Mouse (Mus musculus) splenic B cell, adult 2 months (primary cell): ENCODE results near the gene Tln2.

Experiments
- DNase-seq: peaks from one replicate; pipeline ENCODE4 v3.0.0-alpha.2; 2011; ENCODE audit warnings: low read depth, low spot score
- H3K27me3 ChIP-seq: 2 replicates; pipeline ENCODE4 v1.6.1; 2012; ENCODE audit warnings: mild to moderate bottlenecking, low read length, moderate library complexity, mixed read lengths; ENCODE audit not compliant: control insufficient read depth, poor library complexity, insufficient read depth, severe bottlenecking
- H3K36me3 ChIP-seq: 2 replicates; pipeline ENCODE4 v1.6.1; 2012; ENCODE audit warnings: mild to moderate bottlenecking, low read length, moderate library complexity, mixed read lengths; ENCODE audit not compliant: control insufficient read depth, poor library complexity, insufficient read depth, severe bottlenecking

The Tln2 gene

DNA sequence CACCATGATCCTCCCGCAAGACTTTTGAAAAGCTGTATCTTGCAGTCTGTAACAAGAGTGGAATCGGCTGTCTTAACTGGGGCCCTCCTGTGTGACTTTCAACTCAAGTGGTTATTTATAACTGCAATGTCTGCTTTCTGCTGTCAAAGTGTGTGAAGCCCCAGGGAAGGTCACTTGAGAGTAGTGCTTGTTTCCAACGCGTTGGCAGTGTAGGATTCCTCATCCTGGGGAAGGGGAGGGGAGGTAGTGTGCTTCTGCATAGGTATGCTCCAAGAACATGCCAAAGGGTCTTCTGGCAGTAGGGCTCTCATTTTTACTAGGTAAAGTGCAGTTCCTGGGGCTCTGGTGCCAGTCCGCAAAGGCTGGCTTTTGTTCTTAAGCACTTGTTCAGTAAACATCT, 29.9 kb downstream of the Tln2 start:
- Histone ChIP-seq H3K27me3 (no peaks in the 10 kb centered on the region), H3K36me3 (no peaks in the 10 kb centered on the region)
- DNase-seq = no peak

DNA sequence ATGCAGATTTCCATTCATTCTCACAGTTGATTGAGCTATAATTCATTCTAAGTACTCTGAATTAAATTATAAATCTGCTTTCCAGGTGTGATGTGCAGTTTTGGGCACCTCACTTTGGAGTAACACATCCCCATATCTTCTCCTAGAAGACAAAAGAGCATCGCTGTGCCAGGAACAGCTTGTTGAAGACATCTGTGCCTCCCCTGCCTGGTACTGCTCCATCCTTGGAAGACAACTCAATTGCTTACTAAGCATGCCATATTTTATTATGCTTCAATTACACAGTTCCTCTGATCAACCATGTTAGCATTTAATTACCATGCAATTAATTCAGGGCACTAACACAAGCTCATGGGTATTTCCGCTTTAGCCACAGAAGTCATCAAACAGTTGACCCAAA, 31.8 kb downstream of the Tln2 start:
- Histone ChIP-seq H3K36me3 (no peaks in the 10 kb centered on the region), H3K27me3 (no peaks in the 10 kb centered on the region)
- DNase-seq = no peak

DNA sequence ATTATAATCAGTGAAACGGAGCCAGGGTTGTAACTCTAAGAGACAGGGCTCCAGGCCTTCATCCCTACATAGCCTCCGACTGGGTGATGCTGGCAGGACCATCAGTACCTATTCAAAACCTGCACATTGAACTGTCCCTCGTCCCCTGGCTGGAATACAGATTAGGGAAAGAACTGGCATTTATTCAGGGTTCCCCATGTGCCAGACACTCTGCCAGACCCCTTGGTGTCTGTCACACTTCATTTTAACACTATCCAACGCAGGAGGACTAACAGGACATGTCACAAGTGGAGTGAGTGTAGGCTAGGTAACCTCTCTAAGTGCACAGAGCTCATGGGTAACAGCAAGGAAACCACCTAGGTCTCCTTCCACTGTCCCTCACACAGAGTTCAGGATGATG, 37.8 kb downstream of the Tln2 start:
- no peak for DNase-seq
- Histone ChIP-seq H3K27me3 (no peaks in the 10 kb centered on the region), H3K36me3 (no peaks in the 10 kb centered on the region)

DNA sequence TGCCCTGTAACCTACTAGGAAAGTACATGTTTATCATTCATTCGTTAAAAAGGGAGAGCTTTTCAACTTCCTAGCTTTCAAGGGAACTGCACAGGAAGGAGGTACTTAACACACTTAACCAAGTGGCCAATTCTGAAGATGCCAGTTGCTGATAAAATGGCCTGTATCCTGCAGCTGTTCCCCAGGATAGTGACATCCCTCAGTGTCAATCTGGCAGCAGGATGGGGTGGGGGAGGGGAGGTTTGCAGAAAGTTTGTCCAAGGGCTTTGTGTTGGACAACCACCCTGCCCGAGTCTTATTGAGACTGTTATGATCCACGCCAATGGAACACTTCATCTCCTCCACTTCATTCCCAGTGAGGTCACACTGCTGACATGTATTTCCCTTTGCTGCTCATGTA, 50.0 kb downstream of the Tln2 start:
- no peaks in the 10 kb centered on the region for H3K27me3 ChIP-seq
- no peak for DNase-seq
- no peaks in the 10 kb centered on the region for H3K36me3 ChIP-seq

DNA sequence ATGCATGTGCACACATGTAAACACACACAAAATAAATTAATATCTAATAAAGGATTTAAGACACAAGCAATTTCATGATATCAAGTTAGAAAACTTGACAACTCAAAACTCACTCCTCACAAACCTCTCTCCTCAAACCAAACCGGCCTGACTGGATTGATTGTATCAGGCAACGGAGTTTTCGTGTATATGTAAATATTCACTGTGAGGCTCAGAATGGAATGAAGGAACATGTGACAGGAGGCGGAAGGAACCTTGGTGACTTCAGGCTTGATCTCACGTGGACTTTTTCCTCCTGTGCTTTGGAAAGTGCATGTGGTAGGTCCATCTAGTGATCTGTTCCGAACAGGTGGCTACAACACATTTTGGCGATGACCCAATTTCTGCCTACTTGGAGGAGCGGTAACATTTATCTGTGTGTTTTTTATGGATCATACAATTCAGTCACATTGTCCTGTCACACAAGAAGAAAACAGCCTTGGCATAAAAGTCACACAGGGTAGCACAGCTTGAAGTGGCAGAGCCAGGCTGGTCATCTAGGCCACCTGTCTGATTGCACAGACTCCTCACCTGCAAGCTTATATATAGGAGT, 54.7 kb downstream of the Tln2 start:
- Histone ChIP-seq H3K27me3 (no peaks in the 10 kb centered on the region), H3K36me3 (no peaks in the 10 kb centered on the region)
- DNase-seq = no peak

DNA sequence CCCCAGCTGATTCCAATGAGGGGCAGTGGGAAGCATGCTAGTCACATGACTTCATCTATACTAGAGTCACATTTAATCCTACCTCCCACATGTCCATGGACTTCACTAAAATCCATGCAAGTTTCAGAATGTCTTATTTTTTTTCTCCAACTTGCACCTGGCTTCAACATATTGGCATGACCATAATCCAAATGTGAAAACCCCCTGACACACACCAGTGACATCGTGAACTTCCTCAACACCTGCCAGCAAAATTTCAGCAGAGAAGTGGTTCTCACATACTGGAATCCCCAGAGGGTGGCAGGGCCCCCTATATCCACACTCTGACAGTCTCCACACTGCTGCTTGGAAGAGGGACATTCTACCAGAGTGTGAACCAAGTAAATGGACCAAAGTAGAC, 57.7 kb downstream of the Tln2 start:
- Histone ChIP-seq H3K27me3 (no peaks in the 10 kb centered on the region), H3K36me3 (no peaks in the 10 kb centered on the region)
- no peak for DNase-seq

DNA sequence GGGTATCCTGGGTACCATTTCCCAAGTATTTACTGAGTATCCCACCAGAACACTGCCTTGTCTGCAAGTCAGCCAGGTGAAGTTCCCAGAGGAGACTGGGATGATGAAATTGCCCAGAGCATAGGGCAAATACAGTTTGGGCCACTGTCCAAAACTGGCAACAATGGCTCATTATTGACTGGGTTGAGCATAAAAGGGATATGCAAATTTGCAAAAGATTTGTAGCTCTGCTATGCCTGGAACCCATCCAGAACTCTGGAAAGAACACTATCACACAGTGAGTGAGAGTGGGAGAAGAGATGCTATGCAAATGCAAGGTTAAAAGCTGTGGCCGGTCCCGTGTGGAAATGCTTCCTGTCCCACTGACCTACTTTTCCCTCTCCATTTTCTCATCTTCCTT, 63.1 kb downstream of the Tln2 start:
- Histone ChIP-seq H3K27me3 (no peaks in the 10 kb centered on the region), H3K36me3 (no peaks in the 10 kb centered on the region)
- no peak for DNase-seq

DNA sequence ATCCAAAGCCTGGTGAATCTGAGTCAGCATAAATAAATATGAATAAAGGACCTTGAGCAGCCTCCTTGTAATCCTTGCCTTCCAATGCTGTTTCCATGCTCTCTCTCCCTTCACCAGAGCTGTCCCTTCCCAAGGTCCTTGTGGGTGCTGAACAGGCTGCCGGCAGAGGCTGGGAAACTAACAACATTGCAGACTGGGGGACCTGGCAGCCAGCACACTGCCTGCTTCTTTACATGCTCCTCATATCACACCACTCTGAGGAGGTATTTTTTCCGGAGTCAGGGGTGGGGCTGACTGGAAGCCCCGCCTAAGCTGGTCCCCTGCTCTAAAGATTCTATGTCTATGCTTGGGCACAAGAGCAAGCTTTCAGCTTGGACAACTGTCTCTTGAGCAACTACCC, 64.2 kb downstream of the Tln2 start:
- Histone ChIP-seq H3K27me3 (no peaks in the 10 kb centered on the region), H3K36me3 (no peaks in the 10 kb centered on the region)
- no peak for DNase-seq

GRCm38 (mm10) chr9:67493876-67494552, 65.5 kb downstream of the Tln2 start:
- Histone ChIP-seq H3K36me3 (no peaks in the 10 kb centered on the region), H3K27me3 (no peaks in the 10 kb centered on the region)
- DNase-seq = no peak

- no peak for DNase-seq
- H3K36me3 ChIP-seq = no peaks in the 10 kb centered on the region
- no peaks in the 10 kb centered on the region for H3K27me3 ChIP-seq
Measured at GRCm38 (mm10) chr9:67489370-67489769, 70.1 kb downstream of the Tln2 start.

DNA sequence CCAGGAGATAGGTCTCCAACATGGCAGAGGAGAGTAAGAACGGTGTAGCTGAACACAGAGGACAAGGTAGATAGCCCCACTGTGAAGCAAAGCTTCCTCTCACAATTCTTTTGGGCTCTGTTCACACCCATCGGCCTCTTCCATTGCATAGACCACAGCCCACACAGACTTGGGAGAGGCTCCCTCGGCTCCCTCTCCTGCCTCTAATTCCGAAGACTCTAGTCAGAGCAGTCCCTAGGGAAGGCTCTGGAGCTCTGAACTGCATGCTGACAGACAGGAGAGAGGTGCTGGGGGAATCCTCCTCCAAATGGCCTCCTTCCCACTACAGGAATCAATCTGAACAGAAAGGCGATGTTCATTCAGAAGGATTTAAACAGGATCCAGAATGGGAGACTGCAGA, 72.9 kb downstream of the Tln2 start:
- DNase-seq = no peak
- H3K36me3 ChIP-seq = no peaks in the 10 kb centered on the region

DNA sequence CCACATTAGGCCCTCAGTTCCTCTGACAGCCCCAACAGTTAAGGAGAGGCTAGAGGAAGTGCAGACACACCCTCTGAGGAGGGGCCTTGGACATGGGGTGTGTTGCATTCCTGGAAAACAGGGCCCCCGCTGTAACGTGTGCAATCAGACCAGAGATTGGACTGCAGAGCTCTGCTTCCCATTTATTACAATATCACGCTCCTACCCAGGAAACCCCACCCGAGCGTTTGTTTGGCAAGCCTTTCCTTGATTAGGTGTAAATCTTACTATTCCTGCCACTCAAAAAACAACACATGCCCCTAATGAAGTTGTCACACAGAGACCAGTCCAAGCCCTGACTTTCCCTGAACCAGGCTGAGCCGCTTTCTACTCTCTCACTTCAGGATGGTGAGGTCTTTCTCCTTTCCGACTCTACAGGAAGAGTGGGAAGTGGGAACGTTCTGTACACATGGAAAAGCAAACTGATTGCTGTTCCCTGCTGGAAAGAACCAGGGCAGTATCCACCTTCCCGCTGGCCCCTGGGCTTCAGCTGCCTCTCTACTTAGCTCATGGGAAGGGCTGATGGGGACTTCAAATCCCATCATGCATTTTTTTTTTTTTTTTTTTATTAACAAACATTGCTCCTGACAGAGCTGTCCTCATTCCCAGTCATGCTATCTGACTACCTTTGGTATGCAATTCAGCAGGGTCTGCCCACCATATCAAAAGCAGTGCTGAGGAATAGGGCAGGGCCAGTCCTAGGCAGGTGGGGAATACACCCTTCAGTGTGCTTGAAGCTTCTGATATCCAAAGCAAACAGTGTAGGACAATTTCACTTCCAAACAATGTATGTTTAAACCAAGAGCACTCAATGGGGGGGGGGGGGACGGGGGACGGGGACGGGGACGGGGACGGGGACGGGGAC, 74.1 kb downstream of the Tln2 start:
- no peak for DNase-seq
- Histone ChIP-seq H3K27me3 (no peaks in the 10 kb centered on the region), H3K36me3 (no peaks in the 10 kb centered on the region)

More for the DNA sequence above, 72.9 kb downstream of the Tln2 start:
- no peaks in the 10 kb centered on the region for H3K27me3 ChIP-seq

DNA sequence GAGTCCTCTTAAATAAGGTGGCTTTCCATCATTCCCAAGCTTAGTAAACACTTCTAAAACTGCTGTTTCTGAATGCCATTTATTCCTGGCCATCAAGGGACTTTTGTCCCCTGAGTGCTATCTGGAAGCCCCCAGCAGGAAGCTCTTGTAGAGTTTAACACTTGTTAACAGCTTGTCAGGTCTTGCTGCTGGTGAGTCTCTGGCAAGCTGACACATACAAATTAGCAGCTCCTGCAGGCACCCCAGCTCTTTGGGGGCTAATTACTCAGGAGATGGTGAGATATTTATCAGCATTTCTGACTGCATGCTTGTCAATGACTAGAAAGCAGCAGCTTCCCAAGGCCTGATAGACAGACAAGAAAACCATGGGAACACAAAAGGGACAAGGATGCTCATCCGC, 77.2 kb downstream of the Tln2 start:
- no peaks in the 10 kb centered on the region for H3K36me3 ChIP-seq
- DNase-seq = no peak
- no peaks in the 10 kb centered on the region for H3K27me3 ChIP-seq

DNA sequence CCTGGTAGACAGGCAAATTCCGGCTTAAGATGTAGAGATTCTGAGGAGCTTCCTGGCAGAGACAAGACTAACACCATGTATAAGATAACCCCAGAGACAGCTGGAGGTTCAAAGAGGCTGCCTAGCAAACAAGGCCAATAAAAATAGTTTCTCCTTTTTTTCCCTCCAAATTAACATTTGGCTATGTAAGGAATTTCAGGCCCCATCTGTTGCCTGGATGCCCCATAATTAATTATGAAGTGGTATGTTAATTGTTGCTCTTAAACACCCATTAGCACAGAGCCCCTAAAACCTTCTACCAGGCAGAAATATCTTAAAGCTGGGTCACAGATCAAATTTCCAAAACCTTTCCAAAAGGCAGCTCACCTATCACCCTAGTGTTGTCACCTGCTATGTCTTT, 77.7 kb downstream of the Tln2 start:
- H3K27me3 ChIP-seq = no peaks in the 10 kb centered on the region
- no peak for DNase-seq
- no peaks in the 10 kb centered on the region for H3K36me3 ChIP-seq

DNA sequence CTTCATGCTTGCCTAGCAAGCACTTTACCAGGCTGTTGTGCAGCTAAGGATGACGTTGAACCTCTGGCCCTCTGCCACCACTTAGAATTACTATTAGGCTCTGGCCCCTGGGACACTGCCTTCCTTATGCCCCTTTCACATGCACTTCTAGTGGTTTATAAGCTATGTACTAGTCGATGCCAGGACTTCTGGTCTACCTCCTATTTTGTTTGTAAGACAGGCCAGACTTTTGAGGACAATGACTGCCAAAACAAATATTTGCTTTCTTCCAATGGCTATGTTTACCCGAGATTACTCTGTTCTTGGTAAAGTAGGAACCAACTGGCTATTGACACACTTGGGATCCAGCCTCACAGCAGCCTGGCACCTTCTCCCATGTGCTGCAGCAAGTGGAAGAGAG, 82.1 kb downstream of the Tln2 start:
- no peak for DNase-seq
- H3K36me3 ChIP-seq = no peaks in the 10 kb centered on the region
- no peaks in the 10 kb centered on the region for H3K27me3 ChIP-seq
